Mouse (Mus musculus): ENCODE data around the gene Tubgcp2.

Gene Tubgcp2

GRCm38 (mm10) chr7:139980778-139981177 is 55.7 kb downstream of the Tubgcp2 start:
- no peak for DNase-seq (ENCODE audit: low spot score)

- DNase-seq (ENCODE audit: low spot score): no peak
Observed at GRCm38 (mm10) chr7:139979011-139979719, 57.3 kb downstream of the Tubgcp2 start.

GRCm38 (mm10) chr7:139978278-139978892 is 58.1 kb downstream of the Tubgcp2 start, which contains the start of gene 6430531B16Rik:
TSS of gene 6430531B16Rik (minus strand) at chr7:139978755.
- DNase-seq (ENCODE audit: low spot score): peak; percentile 43

- DNase-seq (ENCODE audit: low spot score): no peak
Observed at GRCm38 (mm10) chr7:139975471-139975870, 61.0 kb downstream of the Tubgcp2 start.

GRCm38 (mm10) chr7:139974307-139974706 is 62.2 kb downstream of the Tubgcp2 start:
- DNase-seq (ENCODE audit: low spot score): no peak

GRCm38 (mm10) chr7:139972923-139973331 is 63.5 kb downstream of the Tubgcp2 start:
- no peak for DNase-seq (ENCODE audit: low spot score)

GRCm38 (mm10) chr7:139971436-139971835 is 65.0 kb downstream of the Tubgcp2 start:
- no peak for DNase-seq (ENCODE audit: low spot score)

- no peak for DNase-seq (ENCODE audit: low spot score)
Observed at GRCm38 (mm10) chr7:139970979-139971378, 65.5 kb downstream of the Tubgcp2 start.

GRCm38 (mm10) chr7:139970216-139970919 is 66.1 kb downstream of the Tubgcp2 start:
- DNase-seq (ENCODE audit: low spot score): no peak

GRCm38 (mm10) chr7:139969348-139970130 is 66.9 kb downstream of the Tubgcp2 start:
- peak; percentile 56 for DNase-seq (ENCODE audit: low spot score)

- no peak for DNase-seq (ENCODE audit: low spot score)
Observed at GRCm38 (mm10) chr7:139968428-139968827, 68.0 kb downstream of the Tubgcp2 start.

- no peak for DNase-seq (ENCODE audit: low spot score)
Observed at GRCm38 (mm10) chr7:139967175-139967574, 69.3 kb downstream of the Tubgcp2 start.

- DNase-seq (ENCODE audit: low spot score): no peak
Observed at GRCm38 (mm10) chr7:139963814-139964213, 72.7 kb downstream of the Tubgcp2 start.

- DNase-seq (ENCODE audit: low spot score): no peak
Observed at GRCm38 (mm10) chr7:139961141-139961540, 75.3 kb downstream of the Tubgcp2 start.

GRCm38 (mm10) chr7:139957958-139958357 is 78.5 kb downstream of the Tubgcp2 start:
- DNase-seq (ENCODE audit: low spot score): no peak

- DNase-seq (ENCODE audit: low spot score): no peak
Observed at GRCm38 (mm10) chr7:139957437-139957836, 79.0 kb downstream of the Tubgcp2 start.

- no peak for DNase-seq (ENCODE audit: low spot score)
Observed at GRCm38 (mm10) chr7:139956658-139957057, 79.8 kb downstream of the Tubgcp2 start.

- DNase-seq (ENCODE audit: low spot score): peak; percentile 29
Observed at GRCm38 (mm10) chr7:139955505-139955904, 81.0 kb downstream of the Tubgcp2 start.

- no peak for DNase-seq (ENCODE audit: low spot score)
Observed at GRCm38 (mm10) chr7:139951991-139952633, 84.4 kb downstream of the Tubgcp2 start.

- DNase-seq (ENCODE audit: low spot score): peak; percentile 29
Observed at GRCm38 (mm10) chr7:139951079-139951478, 85.4 kb downstream of the Tubgcp2 start.

GRCm38 (mm10) chr7:139950283-139950971 is 86.0 kb downstream of the Tubgcp2 start:
- peak; percentile 44 for DNase-seq (ENCODE audit: low spot score)
